Mouse (Mus musculus) Patski (cell line): ENCODE measurements around the gene Gpr33. TPM values are rescaled to one million over a fixed set of nuclear protein-coding genes. Genes with fewer than 3 reads are reported as not detected.

Source experiments
- ATAC-seq: fragments of 100-300 bp; one replicate; pipeline ENCODE4 v1.8.0; 2021
- CTCF ChIA-PET: fragments of 350-600 bp; sonication (Branson Sonifier 250); formaldehyde crosslinking; loops from one replicate; lab custom pipeline; 2022; ENCODE audit warnings: inconsistent platforms; lab: Charles Lee
- POLR2A ChIA-PET: fragments of 350-600 bp; sonication (Branson Sonifier 250); formaldehyde crosslinking; loops from one replicate; lab custom pipeline; 2022; ENCODE audit warnings: antibody characterized with exemption, inconsistent platforms; lab: Charles Lee
- DNase-seq: peaks from one replicate; pipeline ENCODE4 v3.0.0-alpha.2; 2011; ENCODE audit warnings: low read depth, low spot score
- H3K27me3 ChIP-seq: fragments of 371-371 bp; one replicate; pipeline ENCODE4 v1.5.1; 2021
- CTCF ChIP-seq: fragments of 100-300 bp; IDR thresholded peaks from one replicate; pipeline ENCODE4 v1.5.1; 2021
- in situ Hi-C: fragments of 300-500 bp; cut with MboI; formaldehyde crosslinking; loops from 3 replicates; pipeline ENCODE4 v1.11.1; 2018; ENCODE audit warnings: low pct_unique_long_range_greater_than_20kb, mixed read lengths
- polyA plus RNA-seq: library from polyadenylated mRNA; unstranded; gene quantifications from one replicate; pipeline ENCODE4 v1.2.3, GENCODE M21; 2021

Gpr33 gene
- polyA plus RNA-seq, 1 experiment from 2014 or later = not detected

GRCm38 (mm10) chr12:52010630-52010961 lies 17.3 kb downstream of the Gpr33 start:
- no peaks in the 10 kb centered on the region for H3K27me3 ChIP-seq
- in situ Hi-C loops = no loop called here
- ChIA-PET POLR2A (no interaction called here), CTCF (interaction anchor here (1.4 kb wide), 1 partner anchor 628 kb away, joined by 5 read pairs; no protein-coding TSS in a partner anchor)
- peak; percentile 7 for DNase-seq
- peak; percentile 45 for TF ChIP-seq CTCF
- no peak for ATAC-seq

- ATAC-seq (no peak), DNase-seq (no peak)
- H3K27me3 ChIP-seq = no peaks in the 10 kb centered on the region
- CTCF ChIA-PET = interaction anchor here (1.4 kb wide), 1 partner anchor 628 kb away, joined by 5 read pairs; no protein-coding TSS in a partner anchor
- POLR2A ChIA-PET = interaction anchor here (0.6 kb wide), 1 partner anchor 628 kb away, joined by 3 read pairs; no protein-coding TSS in a partner anchor
- TF ChIP-seq CTCF = no peak
- in situ Hi-C loops = loop anchor here (5.0 kb wide), 2 partner anchors 627 to 827 kb away; no protein-coding TSS in a partner anchor
These were observed 17.8 kb downstream of the Gpr33 start for GRCm38 (mm10) chr12:52009928-52010629.

- no peak for ATAC-seq
- no peak for DNase-seq
- ChIA-PET CTCF (no interaction called here), POLR2A (interaction anchor here (0.6 kb wide), 1 partner anchor 41 kb away, joined by 3 read pairs; no protein-coding TSS in a partner anchor)
- in situ Hi-C loops = loop anchor here (5.0 kb wide), 2 partner anchors 631 to 831 kb away; no protein-coding TSS in a partner anchor
- H3K27me3 ChIP-seq = no peaks in the 10 kb centered on the region
- no peak for TF ChIP-seq CTCF
These were observed 21.2 kb downstream of the Gpr33 start for GRCm38 (mm10) chr12:52006633-52006994.

GRCm38 (mm10) chr12:52005877-52006632 lies 21.8 kb downstream of the Gpr33 start, which contains the start of gene Dtd2:
TSS of gene Dtd2 (minus strand) at chr12:52006501.
- no peaks in the 10 kb centered on the region for H3K27me3 ChIP-seq
- peak; percentile 78 for ATAC-seq
- TF ChIP-seq CTCF = no peak
- CTCF ChIA-PET = no interaction called here
- in situ Hi-C loops = loop anchor here (5.0 kb wide), 2 partner anchors 631 to 831 kb away; no protein-coding TSS in a partner anchor
- DNase-seq = no peak
- POLR2A ChIA-PET = interaction anchor here (0.6 to 0.9 kb wide), 3 partner anchors 34 to 599 kb away, joined by 3 to 4 read pairs (median 3); partner anchors contain the start of gene Heatr5a

DNA sequence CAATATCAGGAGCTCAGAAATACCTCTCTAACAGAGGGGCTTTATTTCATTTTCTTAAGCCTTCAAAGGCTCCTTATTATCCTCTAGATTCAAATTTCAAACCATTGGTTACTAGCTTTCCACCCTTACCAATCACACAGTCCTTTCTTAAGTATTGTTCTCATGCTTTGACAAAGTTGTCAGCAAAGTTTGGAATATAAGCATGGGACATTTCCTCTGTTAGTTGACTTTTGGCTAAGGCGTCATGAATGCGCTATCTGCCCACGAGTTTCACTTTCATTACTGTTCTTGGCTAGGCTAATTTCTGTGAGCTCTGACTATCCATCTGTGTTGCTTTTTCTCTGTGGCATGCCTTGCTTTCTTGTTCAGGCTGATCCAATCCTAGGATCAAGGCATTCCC lies 25.1 kb downstream of the Gpr33 start:
- no peaks in the 10 kb centered on the region for H3K27me3 ChIP-seq
- POLR2A ChIA-PET = no interaction called here
- no peak for DNase-seq
- no peak for ATAC-seq
- CTCF ChIA-PET = interaction anchor here (1.1 to 1.4 kb wide), 3 partner anchors 15 to 950 kb away, joined by 3 to 4 read pairs (median 3); no protein-coding TSS in a partner anchor
- in situ Hi-C loops = loop anchor here (5.0 kb wide), 1 partner anchor 55 kb away; no protein-coding TSS in a partner anchor
- no peak for TF ChIP-seq CTCF

DNA sequence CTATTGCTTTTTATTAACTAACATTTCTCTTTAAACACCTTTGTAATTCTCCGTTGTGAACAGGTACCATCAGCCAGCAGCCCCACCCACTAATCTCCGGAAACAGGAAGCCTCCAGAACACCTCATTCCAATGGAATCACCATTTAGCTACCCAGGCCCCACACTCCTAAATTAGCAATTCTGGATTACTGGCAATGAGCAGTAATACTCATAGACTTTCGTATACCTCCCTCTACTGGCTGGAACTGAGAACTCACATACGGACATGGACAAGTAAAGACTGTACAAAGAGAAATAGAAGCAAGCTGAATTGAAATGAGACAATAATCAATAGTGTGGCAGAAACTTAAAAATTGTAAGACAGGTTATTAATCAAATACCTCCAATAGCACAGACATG lies 26.3 kb downstream of the Gpr33 start:
- ATAC-seq = peak; percentile 85
- in situ Hi-C loops = loop anchor here (5.0 kb wide), 1 partner anchor 54 kb away; no protein-coding TSS in a partner anchor
- ChIA-PET CTCF (interaction anchor here (0.6 to 1.9 kb wide), 15 partner anchors 11 to 952 kb away, joined by 3 to 9 read pairs (median 3); partner anchors contain the start of gene Heatr5a), POLR2A (no interaction called here)
- TF ChIP-seq CTCF = peak; percentile 69
- no peaks in the 10 kb centered on the region for H3K27me3 ChIP-seq
- DNase-seq = no peak

GRCm38 (mm10) chr12:51998366-51998932 lies 29.4 kb downstream of the Gpr33 start:
- H3K27me3 ChIP-seq = no peaks in the 10 kb centered on the region
- no peak for DNase-seq
- POLR2A ChIA-PET = interaction anchor here (0.9 kb wide), 1 partner anchor 24 kb away, joined by 6 read pairs; no protein-coding TSS in a partner anchor
- in situ Hi-C loops = loop anchor here (10.0 kb wide), 1 partner anchor 204 kb away; no protein-coding TSS in a partner anchor
- TF ChIP-seq CTCF = no peak
- CTCF ChIA-PET = interaction anchor here (0.6 to 1.7 kb wide), 2 partner anchors 16 to 25 kb away, joined by 3 to 6 read pairs; no protein-coding TSS in a partner anchor
- no peak for ATAC-seq

DNA sequence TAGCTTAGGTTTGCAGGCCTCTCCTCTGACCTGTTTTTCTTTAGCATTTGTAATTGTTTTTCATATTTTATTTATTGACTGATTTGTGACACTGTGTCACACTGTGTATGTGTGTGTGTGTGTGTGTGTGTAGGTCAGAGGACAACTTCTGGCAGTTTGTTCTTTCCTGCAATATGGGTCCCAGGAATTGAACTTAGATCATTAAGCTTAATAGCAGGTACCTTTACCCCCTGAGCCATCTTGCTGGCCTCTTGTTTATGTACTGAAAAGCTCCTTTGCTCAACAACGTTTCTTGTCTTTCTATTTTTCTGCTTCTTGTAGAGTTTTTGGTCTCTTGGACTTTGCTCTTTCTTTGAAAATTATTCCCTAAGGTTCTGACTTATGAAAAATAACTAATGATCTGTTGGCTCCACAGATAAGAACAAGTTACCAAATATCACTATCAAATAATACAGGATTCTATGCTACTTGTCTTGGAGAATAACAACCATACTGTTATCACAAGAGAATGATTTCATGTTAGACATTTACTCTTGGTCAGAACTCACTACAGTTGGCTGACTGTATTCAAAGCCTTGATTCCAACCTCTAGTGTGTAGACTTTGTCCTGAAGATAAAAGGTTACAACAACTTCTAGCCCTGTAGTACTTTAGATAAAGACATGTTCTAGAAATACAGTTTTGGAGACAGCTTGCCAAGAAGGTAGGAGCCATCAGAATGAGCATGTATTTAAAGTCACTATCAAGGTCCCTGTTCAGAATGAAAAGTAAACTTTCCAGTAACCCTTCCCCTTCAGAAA lies 31.9 kb downstream of the Gpr33 start:
- DNase-seq (no peak), ATAC-seq (no peak)
- H3K27me3 ChIP-seq = no peaks in the 10 kb centered on the region
- no peak for TF ChIP-seq CTCF
- in situ Hi-C loops = loop anchor here (10.0 kb wide), 1 partner anchor 201 kb away; no protein-coding TSS in a partner anchor
- ChIA-PET POLR2A (interaction anchor here (1.0 kb wide), 1 partner anchor 9 kb away, joined by 3 read pairs; no protein-coding TSS in a partner anchor), CTCF (interaction anchor here (1.0 kb wide), 1 partner anchor 11 kb away, joined by 3 read pairs; no protein-coding TSS in a partner anchor)

- TF ChIP-seq CTCF = no peak
- ChIA-PET CTCF (interaction anchor here (1.0 to 1.2 kb wide), 2 partner anchors 11 to 16 kb away, joined by 3 to 6 read pairs; no protein-coding TSS in a partner anchor), POLR2A (no interaction called here)
- DNase-seq (no peak), ATAC-seq (no peak)
- in situ Hi-C loops = loop anchor here (10.0 kb wide), 1 partner anchor 196 kb away; no protein-coding TSS in a partner anchor
- no peaks in the 10 kb centered on the region for H3K27me3 ChIP-seq
These were observed 37.2 kb downstream of the Gpr33 start for GRCm38 (mm10) chr12:51990629-51991028.
